Mouse (Mus musculus) midbrain, postnatal 0 days (tissue): Measurements from ENCODE around the gene Arsk. TPM values are rescaled to one million over a fixed set of nuclear protein-coding genes. Genes with fewer than 3 reads are reported as not detected.
A peak's percentile ranks its signal among the peaks of the same experiment; 100 is the strongest.

ENCODE experiments used
- ATAC-seq: fragments of 200-750 bp; cut with Nextera tagmentation; 2 replicates; pipeline ENCODE4 v1.8.0; 2017; ENCODE audit warnings: moderate number of reproducible peaks, mild to moderate bottlenecking, moderate TSS enrichment, moderate library complexity; ENCODE audit not compliant: low FRiP score
- DNase-seq: peaks from one replicate; pipeline ENCODE4 v3.0.0-alpha.2; 2015; ENCODE audit warnings: low spot score
- H3K27ac ChIP-seq: fragments of 300-500 bp; sonication (generic); 2 replicates; pipeline ENCODE4 v1.5.1; 2014; ENCODE audit warnings: low read depth, mild to moderate bottlenecking, low read length, mixed read lengths
- H3K27me3 ChIP-seq: fragments of 300-500 bp; sonication (generic); 2 replicates; pipeline ENCODE4 v1.6.1; 2014; ENCODE audit warnings: low read length, control low read depth, mixed read lengths; ENCODE audit not compliant: insufficient read depth
- H3K36me3 ChIP-seq: fragments of 300-500 bp; sonication (generic); 2 replicates; pipeline ENCODE4 v1.6.1; 2014; ENCODE audit warnings: low read length, control low read depth, mixed read lengths; ENCODE audit not compliant: insufficient read depth
- H3K4me1 ChIP-seq: fragments of 300-500 bp; sonication (generic); 2 replicates; pipeline ENCODE4 v1.6.1; 2014; ENCODE audit warnings: mild to moderate bottlenecking, control low read depth, antibody characterized with exemption, low read length, mixed read lengths; ENCODE audit not compliant: insufficient read depth
- H3K4me2 ChIP-seq: fragments of 300-500 bp; sonication (generic); 2 replicates; pipeline ENCODE4 v1.6.1; 2014; ENCODE audit warnings: low read depth, mild to moderate bottlenecking, low read length, mixed read lengths; ENCODE audit not compliant: poor library complexity, severe bottlenecking
- H3K4me3 ChIP-seq: fragments of 300-500 bp; sonication (generic); 2 replicates; pipeline ENCODE4 v1.5.1; 2014; ENCODE audit warnings: low read depth, mild to moderate bottlenecking, low read length, moderate library complexity
- H3K9ac ChIP-seq: fragments of 300-500 bp; sonication (generic); replicated peaks from 2 replicates; pipeline ENCODE4 v1.6.1; 2014; ENCODE audit warnings: mild to moderate bottlenecking, low read length, moderate library complexity, mixed read lengths; ENCODE audit not compliant: poor library complexity, severe bottlenecking
- H3K9me3 ChIP-seq: fragments of 300-500 bp; sonication (generic); 2 replicates; pipeline ENCODE4 v1.6.1; 2016; ENCODE audit warnings: low read length, control low read depth
- CTCF ChIP-seq: IDR thresholded peaks from 2 replicates; pipeline ENCODE4 v1.5.1; 2016; ENCODE audit warnings: antibody characterized with exemption, mild to moderate bottlenecking
- WGBS: fragments of 180-500 bp; shearing (Covaris S2); extraction: QIAGEN DNeasy Blood & Tissue Kit; methylation state at CpG from one replicate; pipeline ENCODE4 v1.1.7; 2014; 5-methylcytosine and 5-hydroxymethylcytosine counted together
- polyA plus RNA-seq: library from polyadenylated mRNA; unstranded; fragments of >200 nt; fragmentation: Nextera tagmentation; extraction: Ambion mirVana; gene quantifications from 2 replicates; pipeline ENCODE4 v1.2.1, GENCODE M21; 2015
- total RNA-seq: library from RNA; depleted of rRNA; stranded (reverse); fragments of >200 nt; gene quantifications from 2 replicates; pipeline ENCODE4 v1.2.3, GENCODE M21; 2014; rRNA removed

Gene Arsk
- 6.6 and 9.3 TPM in 2 replicates for total RNA-seq
- 3.9 and 4.8 TPM in 2 replicates for polyA plus RNA-seq

DNA sequence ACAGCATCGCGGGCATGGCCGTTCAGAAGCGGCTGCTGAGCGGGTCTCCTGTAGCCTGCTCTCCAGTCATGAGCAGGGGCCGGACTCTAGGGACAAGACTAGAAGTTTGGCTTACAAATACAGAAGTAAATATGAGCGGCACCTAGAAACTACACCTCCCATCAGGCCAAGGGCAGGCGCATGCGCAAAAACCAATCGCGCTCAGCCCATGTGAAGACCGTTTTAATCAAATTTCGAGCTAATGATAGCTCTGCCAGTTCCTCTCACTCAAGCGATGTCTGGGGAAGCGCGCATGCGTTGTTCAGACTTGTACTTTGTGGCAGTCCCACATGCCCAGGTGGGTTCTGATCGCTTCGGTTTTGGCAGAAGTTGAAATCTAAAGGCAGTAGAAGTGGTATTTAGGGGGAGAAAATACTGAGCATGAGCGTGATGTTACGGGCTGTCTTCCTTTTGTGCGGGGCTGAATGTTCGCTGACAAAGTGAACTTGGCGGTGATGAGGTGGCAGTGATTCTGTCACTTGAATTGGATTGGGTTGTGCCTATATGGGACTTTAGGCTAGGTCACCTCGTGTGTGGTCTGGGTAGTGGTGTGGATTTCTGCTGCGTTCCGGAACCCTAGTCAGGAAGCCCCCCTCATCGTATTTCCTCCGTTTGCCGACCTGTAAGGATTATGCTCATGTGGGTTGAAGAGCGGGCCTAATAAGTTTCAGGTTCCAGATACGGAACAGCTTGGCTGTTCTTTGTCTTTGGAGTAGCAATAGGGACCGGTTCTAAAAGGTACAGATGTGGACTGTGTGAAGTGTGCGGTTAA, at the start of gene Arsk, which contains the start of gene Ttc37:
TSS of gene Arsk (minus strand) at position 168 of the 811 bp plus-strand sequence.
TSS of gene Ttc37 (plus strand) at position 242 of the 811 bp plus-strand sequence.
- no peaks in the 10 kb centered on the region for H3K9me3 ChIP-seq
- no peaks in the 10 kb centered on the region for H3K27me3 ChIP-seq
- H3K4me1 ChIP-seq: no peaks in the 10 kb centered on the region
- TF ChIP-seq CTCF: no peak
- DNase-seq (peak; percentile 99), ATAC-seq (peak; percentile 98)
- peak within 1 kb of the TSS; percentile 73 for H3K4me3 ChIP-seq
- H3K36me3 ChIP-seq: no peaks in the 10 kb centered on the region
- H3K27ac ChIP-seq: peak within 1 kb of the TSS; percentile 68
- peak within 1 kb of the TSS; percentile 67 for H3K9ac ChIP-seq
- under 1% methylated on average over 34 of the region's 34 CpGs for WGBS
- peak within 1 kb of the TSS; percentile 68 for H3K4me2 ChIP-seq

DNA sequence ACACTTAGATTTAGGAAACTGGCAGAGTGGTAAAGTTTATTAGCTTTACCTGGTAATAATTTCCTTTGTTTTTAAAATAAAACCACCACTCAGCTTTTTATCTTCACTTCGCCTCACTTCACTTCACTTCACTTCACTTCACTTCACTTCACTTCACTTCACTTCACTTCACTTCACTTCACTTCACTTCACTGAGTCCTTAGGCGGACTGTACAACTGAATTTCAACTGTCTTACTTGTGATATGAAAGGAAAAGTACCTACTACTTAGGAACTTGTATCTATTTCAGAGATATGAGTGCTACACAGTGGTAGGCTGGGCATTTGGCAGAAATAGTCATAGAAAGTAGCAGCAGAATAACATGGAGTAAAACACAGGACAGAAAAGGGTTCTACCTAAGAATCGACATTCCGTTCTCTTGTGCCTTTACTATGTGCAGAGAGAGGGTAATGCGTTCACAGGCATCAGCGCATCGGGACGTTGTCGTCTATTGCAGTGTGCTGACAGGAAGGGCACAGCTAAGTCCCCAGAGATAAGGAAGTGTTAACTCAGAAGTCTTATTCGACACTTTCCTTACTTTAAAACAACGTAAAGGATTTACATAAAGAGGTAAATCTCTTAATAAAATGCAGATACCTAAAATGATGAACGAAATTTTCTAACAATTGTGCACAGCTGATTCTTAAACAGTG, 42.8 kb upstream of the Arsk start:
- Histone ChIP-seq H3K4me3 (no peak overlapping the region), H3K27me3 (no peaks in the 10 kb centered on the region), H3K9me3 (no peaks in the 10 kb centered on the region), H3K27ac (no peak overlapping the region), H3K4me1 (no peaks in the 10 kb centered on the region), H3K4me2 (no peak overlapping the region), H3K36me3 (peaks cover 12% of the 10 kb centered on the region; the same call in 1 of the 2 replicates), H3K9ac (no peak overlapping the region)
- 88% methylated on average over 12 of the region's 12 CpGs for WGBS
- no peak for TF ChIP-seq CTCF
- DNase-seq: no peak
- ATAC-seq: no peak

DNA sequence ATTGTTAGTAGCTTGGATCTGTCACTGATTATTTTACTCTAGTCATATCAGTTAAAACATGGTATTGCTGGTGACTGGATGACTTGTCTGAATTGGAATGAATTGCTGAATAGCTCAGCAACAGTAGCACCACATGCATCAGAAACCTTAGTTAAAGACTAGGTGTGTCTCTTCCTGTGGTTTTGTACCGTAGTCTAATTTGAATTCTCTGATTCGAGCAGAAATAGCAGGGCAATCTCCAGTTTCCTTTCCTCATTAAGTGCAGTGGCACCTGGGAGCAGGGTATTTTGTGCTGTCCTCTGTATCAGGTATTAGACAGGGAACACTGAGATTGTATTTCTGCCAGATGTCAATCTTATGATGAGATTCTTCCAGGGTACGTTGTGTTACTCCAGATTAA, 40.4 kb upstream of the Arsk start:
- 89% methylated on average over 3 of the region's 3 CpGs for WGBS
- Histone ChIP-seq H3K4me2 (no peak overlapping the region), H3K9ac (no peak overlapping the region), H3K4me3 (no peak overlapping the region), H3K9me3 (no peaks in the 10 kb centered on the region), H3K27me3 (no peaks in the 10 kb centered on the region), H3K36me3 (peaks cover 19% of the 10 kb centered on the region), H3K4me1 (no peaks in the 10 kb centered on the region), H3K27ac (no peak overlapping the region)
- TF ChIP-seq CTCF: no peak
- DNase-seq (no peak), ATAC-seq (no peak)

DNA sequence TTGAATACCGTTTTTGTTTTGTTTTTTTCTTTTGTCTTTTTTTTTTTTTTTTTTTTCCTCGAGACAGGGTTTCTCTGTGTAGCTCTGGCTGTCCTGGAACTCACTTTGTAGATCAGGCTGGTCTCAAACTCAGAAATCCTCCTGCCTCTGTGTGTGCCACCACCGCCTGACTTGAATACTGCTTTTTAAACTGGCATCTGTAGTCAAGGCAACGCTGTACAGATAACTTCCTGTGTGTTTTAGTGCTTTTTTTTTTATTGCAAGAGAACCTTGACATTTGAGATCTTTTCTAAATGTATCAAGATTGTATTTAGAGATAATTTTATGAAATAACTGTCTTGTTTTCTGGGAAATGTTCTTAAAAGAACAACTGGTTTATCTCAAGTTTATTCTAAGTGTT, 34.0 kb upstream of the Arsk start:
- WGBS: 93% methylated on average over 4 of the region's 4 CpGs
- ATAC-seq (no peak), DNase-seq (no peak)
- H3K36me3 ChIP-seq: peaks cover 37% of the 10 kb centered on the region
- no peaks in the 10 kb centered on the region for H3K4me1 ChIP-seq
- H3K9ac ChIP-seq: no peak overlapping the region
- no peaks in the 10 kb centered on the region for H3K27me3 ChIP-seq
- no peak overlapping the region for H3K27ac ChIP-seq
- H3K9me3 ChIP-seq: no peaks in the 10 kb centered on the region
- H3K4me2 ChIP-seq: no peak overlapping the region
- TF ChIP-seq CTCF: no peak
- no peak overlapping the region for H3K4me3 ChIP-seq

DNA sequence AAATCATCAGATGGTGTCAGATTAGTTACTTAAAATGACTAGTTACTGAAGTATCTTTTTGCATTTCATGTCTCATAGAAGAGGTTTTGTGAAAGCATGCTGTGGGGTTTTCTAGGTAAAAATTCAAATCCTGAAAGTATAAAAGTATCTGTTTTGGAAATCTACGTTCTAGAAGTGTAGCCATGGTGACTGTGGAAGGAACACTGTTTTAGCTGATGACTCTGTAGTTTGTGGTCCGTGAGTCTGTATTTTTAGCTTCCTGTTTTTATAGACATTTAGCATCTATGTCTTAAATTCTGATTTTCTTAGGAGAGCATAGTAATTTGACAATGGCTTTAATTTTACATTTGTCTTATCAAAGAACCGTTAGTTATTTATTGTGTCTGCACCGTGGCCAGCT, 30.3 kb upstream of the Arsk start:
- H3K4me3 ChIP-seq: no peak overlapping the region
- ATAC-seq: no peak
- H3K36me3 ChIP-seq: peaks cover 52% of the 10 kb centered on the region
- H3K9me3 ChIP-seq: no peaks in the 10 kb centered on the region
- no peak for TF ChIP-seq CTCF
- no peak for DNase-seq
- WGBS: 94% methylated on average over 4 of the region's 4 CpGs
- no peaks in the 10 kb centered on the region for H3K27me3 ChIP-seq
- H3K4me2 ChIP-seq: no peak overlapping the region
- H3K4me1 ChIP-seq: no peaks in the 10 kb centered on the region
- H3K9ac ChIP-seq: no peak overlapping the region
- no peak overlapping the region for H3K27ac ChIP-seq
